Mouse (Mus musculus) forebrain, embryonic 15.5 days (tissue): Measurements from ENCODE around the gene Gm5105. TPM values are rescaled to one million over a fixed set of nuclear protein-coding genes. Genes with fewer than 3 reads are reported as not detected.

Experiments used
- ATAC-seq: fragments of 200-750 bp; cut with Nextera tagmentation; replicated peaks from 2 replicates; pipeline ENCODE4 v1.8.0; 2017; ENCODE audit warnings: mild to moderate bottlenecking, moderate TSS enrichment, moderate library complexity
- H3K27ac ChIP-seq: fragments of 300-500 bp; sonication (generic); replicated peaks from 2 replicates; pipeline ENCODE4 v1.5.1; 2015; ENCODE audit warnings: mild to moderate bottlenecking, inconsistent platforms
- H3K27me3 ChIP-seq: fragments of 300-500 bp; sonication (generic); 2 replicates; pipeline ENCODE4 v1.6.1; 2015; ENCODE audit warnings: inconsistent platforms
- H3K36me3 ChIP-seq: fragments of 300-500 bp; sonication (generic); 2 replicates; pipeline ENCODE4 v1.6.1; 2015; ENCODE audit warnings: mild to moderate bottlenecking, inconsistent platforms
- H3K4me1 ChIP-seq: fragments of 300-500 bp; sonication (generic); 2 replicates; pipeline ENCODE4 v1.6.1; 2015; ENCODE audit warnings: inconsistent platforms
- H3K4me2 ChIP-seq: fragments of 300-500 bp; sonication (generic); replicated peaks from 2 replicates; pipeline ENCODE4 v1.6.1; 2015; ENCODE audit warnings: mild to moderate bottlenecking, inconsistent platforms
- H3K4me3 ChIP-seq: fragments of 300-500 bp; sonication (generic); 2 replicates; pipeline ENCODE4 v1.5.1; 2015; ENCODE audit warnings: mild to moderate bottlenecking, inconsistent platforms
- H3K9ac ChIP-seq: fragments of 300-500 bp; sonication (generic); replicated peaks from 2 replicates; pipeline ENCODE4 v1.6.1; 2015; ENCODE audit warnings: mild to moderate bottlenecking, inconsistent platforms
- H3K9me3 ChIP-seq: fragments of 300-500 bp; sonication (generic); 2 replicates; pipeline ENCODE4 v1.6.1; 2016; ENCODE audit warnings: inconsistent platforms
- WGBS: fragments of 180-500 bp; shearing (Covaris S2); methylation state at CpG from one replicate; pipeline ENCODE4 v1.1.7; 2015; ENCODE audit warnings: mixed read lengths; 5-methylcytosine and 5-hydroxymethylcytosine counted together
- polyA plus RNA-seq: library from polyadenylated mRNA; unstranded; fragments of >200 nt; fragmentation: Nextera tagmentation; extraction: Ambion mirVana; gene quantifications from 2 replicates; pipeline ENCODE4 v1.2.1, GENCODE M21; 2015

Gene Gm5105
- polyA plus RNA-seq, 1 experiment from 2014 or later: 0.15 TPM

GRCm38 (mm10) chr3:138083896-138084295 is 16.7 kb upstream of the Gm5105 start:
- WGBS: 70% methylated on average over 4 of the region's 4 CpGs
- ATAC-seq: no peak
- H3K27ac ChIP-seq: no peak overlapping the region

GRCm38 (mm10) chr3:138083073-138083637 is 16.0 kb upstream of the Gm5105 start:
- no peaks in the 10 kb centered on the region for H3K36me3 ChIP-seq
- WGBS: 83% methylated on average over 1 of the region's 1 CpGs
- no peak for ATAC-seq
- peaks cover 3% of the 10 kb centered on the region; the same call in 1 of the 2 replicates for H3K4me1 ChIP-seq
- no peaks in the 10 kb centered on the region for H3K27me3 ChIP-seq
- H3K9ac ChIP-seq: no peak overlapping the region
- no peak overlapping the region for H3K4me2 ChIP-seq
- no peak overlapping the region for H3K4me3 ChIP-seq
- no peaks in the 10 kb centered on the region for H3K9me3 ChIP-seq
- no peak overlapping the region for H3K27ac ChIP-seq

More at GRCm38 (mm10) chr3:138083896-138084295, 16.7 kb upstream of the Gm5105 start:
- H3K4me3 ChIP-seq: no peak overlapping the region
- no peaks in the 10 kb centered on the region for H3K27me3 ChIP-seq
- H3K36me3 ChIP-seq: no peaks in the 10 kb centered on the region
- no peak overlapping the region for H3K4me2 ChIP-seq
- H3K9me3 ChIP-seq: no peaks in the 10 kb centered on the region
- H3K4me1 ChIP-seq: peaks cover 3% of the 10 kb centered on the region; the same call in 1 of the 2 replicates
- no peak overlapping the region for H3K9ac ChIP-seq

GRCm38 (mm10) chr3:138078701-138079100 is 11.5 kb upstream of the Gm5105 start:
- 69% methylated on average over 1 of the region's 1 CpGs for WGBS
- H3K9ac ChIP-seq: no peak overlapping the region
- H3K9me3 ChIP-seq: no peaks in the 10 kb centered on the region
- no peaks in the 10 kb centered on the region for H3K27me3 ChIP-seq
- no peak for ATAC-seq
- no peak overlapping the region for H3K4me3 ChIP-seq
- no peak overlapping the region for H3K27ac ChIP-seq
- H3K4me2 ChIP-seq: no peak overlapping the region
- no peaks in the 10 kb centered on the region for H3K36me3 ChIP-seq
- peaks cover 20% of the 10 kb centered on the region; the same call in 1 of the 2 replicates for H3K4me1 ChIP-seq

- peak; percentile 86 for ATAC-seq
- H3K4me1 ChIP-seq: peaks cover 17% of the 10 kb centered on the region; the same call in 1 of the 2 replicates
- 38% methylated on average over 11 of the region's 11 CpGs for WGBS
- no peaks in the 10 kb centered on the region for H3K36me3 ChIP-seq
- no peaks in the 10 kb centered on the region for H3K9me3 ChIP-seq
- H3K27me3 ChIP-seq: no peaks in the 10 kb centered on the region
- H3K4me3 ChIP-seq: no peak overlapping the region
- no peak overlapping the region; the same call in 1 of the 2 replicates for H3K4me2 ChIP-seq
- H3K27ac ChIP-seq: peak overlapping the region; percentile 48; the same call in 1 of the 2 replicates
- H3K9ac ChIP-seq: no peak overlapping the region
Observed at GRCm38 (mm10) chr3:138077476-138078340, 10.5 kb upstream of the Gm5105 start.

- peak; percentile 44; the same call in 1 of the 2 replicates for ATAC-seq
Observed at GRCm38 (mm10) chr3:138075209-138075608, 8.0 kb upstream of the Gm5105 start.

GRCm38 (mm10) chr3:138074214-138074613 is 7.0 kb upstream of the Gm5105 start:
- H3K4me2 ChIP-seq: no peak overlapping the region
- H3K9ac ChIP-seq: no peak overlapping the region
- 100% methylated on average over 1 of the region's 1 CpGs for WGBS
- H3K36me3 ChIP-seq: no peaks in the 10 kb centered on the region
- H3K27me3 ChIP-seq: no peaks in the 10 kb centered on the region
- ATAC-seq: no peak
- H3K4me1 ChIP-seq: peaks cover 17% of the 10 kb centered on the region; the same call in 1 of the 2 replicates
- H3K9me3 ChIP-seq: no peaks in the 10 kb centered on the region
- no peak overlapping the region for H3K4me3 ChIP-seq
- H3K27ac ChIP-seq: no peak overlapping the region

More at GRCm38 (mm10) chr3:138075209-138075608, 8.0 kb upstream of the Gm5105 start:
- no peaks in the 10 kb centered on the region for H3K27me3 ChIP-seq
- H3K9me3 ChIP-seq: no peaks in the 10 kb centered on the region
- no peak overlapping the region for H3K9ac ChIP-seq
- no peak overlapping the region for H3K4me3 ChIP-seq
- no peak overlapping the region for H3K27ac ChIP-seq
- peaks cover 17% of the 10 kb centered on the region; the same call in 1 of the 2 replicates for H3K4me1 ChIP-seq
- WGBS: 42% methylated on average over 8 of the region's 8 CpGs
- no peaks in the 10 kb centered on the region for H3K36me3 ChIP-seq
- no peak overlapping the region for H3K4me2 ChIP-seq

- H3K4me3 ChIP-seq: no peak overlapping the region
- H3K36me3 ChIP-seq: no peaks in the 10 kb centered on the region
- H3K27me3 ChIP-seq: no peaks in the 10 kb centered on the region
- no peaks in the 10 kb centered on the region for H3K9me3 ChIP-seq
- no peak overlapping the region for H3K27ac ChIP-seq
- peaks cover 10% of the 10 kb centered on the region for H3K4me1 ChIP-seq
- ATAC-seq: no peak
- WGBS: 84% methylated on average over 10 of the region's 10 CpGs
- no peak overlapping the region for H3K9ac ChIP-seq
- H3K4me2 ChIP-seq: no peak overlapping the region
Observed at GRCm38 (mm10) chr3:138071476-138072073, 4.4 kb upstream of the Gm5105 start.

- H3K9me3 ChIP-seq: no peaks in the 10 kb centered on the region
- H3K4me2 ChIP-seq: no peak overlapping the region
- H3K36me3 ChIP-seq: no peaks in the 10 kb centered on the region
- peaks cover 15% of the 10 kb centered on the region for H3K4me1 ChIP-seq
- WGBS: 4% methylated on average over 1 of the region's 1 CpGs
- H3K27me3 ChIP-seq: no peaks in the 10 kb centered on the region
- ATAC-seq: no peak
- no peak overlapping the region for H3K4me3 ChIP-seq
- H3K27ac ChIP-seq: no peak overlapping the region
- H3K9ac ChIP-seq: no peak overlapping the region
Observed at GRCm38 (mm10) chr3:138071004-138071403, 3.8 kb upstream of the Gm5105 start.

- Histone ChIP-seq H3K4me3 (no peak overlapping the region), H3K27ac (no peak overlapping the region), H3K27me3 (no peaks in the 10 kb centered on the region), H3K4me1 (peaks cover 22% of the 10 kb centered on the region), H3K9me3 (no peaks in the 10 kb centered on the region), H3K4me2 (no peak overlapping the region), H3K36me3 (no peaks in the 10 kb centered on the region), H3K9ac (no peak overlapping the region)
- 73% methylated on average over 18 of the region's 18 CpGs for WGBS
- no peak for ATAC-seq
Observed at GRCm38 (mm10) chr3:138069756-138070511, 2.7 kb upstream of the Gm5105 start.

- 95% methylated on average over 12 of the region's 12 CpGs for WGBS
- Histone ChIP-seq H3K27ac (no peak overlapping the region), H3K4me3 (no peak overlapping the region), H3K4me2 (no peak overlapping the region), H3K4me1 (peaks cover 34% of the 10 kb centered on the region), H3K9me3 (no peaks in the 10 kb centered on the region), H3K27me3 (no peaks in the 10 kb centered on the region), H3K9ac (no peak overlapping the region), H3K36me3 (no peaks in the 10 kb centered on the region)
- ATAC-seq: no peak
Observed at GRCm38 (mm10) chr3:138068103-138068502, 915 bp upstream of the Gm5105 start.

GRCm38 (mm10) chr3:138066348-138066856 is 786 bp downstream of the Gm5105 start:
- Histone ChIP-seq H3K27me3 (no peaks in the 10 kb centered on the region), H3K9me3 (no peaks in the 10 kb centered on the region), H3K36me3 (no peaks in the 10 kb centered on the region), H3K9ac (no peak overlapping the region), H3K27ac (peak overlapping the region; percentile 55), H3K4me2 (no peak overlapping the region), H3K4me1 (peaks cover 34% of the 10 kb centered on the region), H3K4me3 (no peak overlapping the region)
- 55% methylated on average over 20 of the region's 20 CpGs for WGBS
- peak; percentile 73 for ATAC-seq
